ENCODE assay signal across 1 mouse cellular context in genomic region chr3:116542532-116542931, GRCm38 (mm10).
TF ChIP-seq lines count a peak whose summit lies in the region.

No protein-coding gene starts in this region.

TF ChIP-seq in MEL, 35 proteins besides CTCF, POLR2A, EP300 and RAD21:
- TF ChIP-seq RCOR1 (IDR thresholded peaks at IDR 0.05; ENCODE audit: low read depth, low read length) = no peak
- TF ChIP-seq MXI1 (IDR thresholded peaks at IDR 0.05; ENCODE audit: low read depth, low read length) = no peak
- TF ChIP-seq POLR2AphosphoS5 (IDR thresholded peaks at IDR 0.05; ENCODE audit: borderline replicate concordance, low read depth, low read length) = no peak
- TF ChIP-seq MAX (IDR thresholded peaks at IDR 0.05; ENCODE audit: low read length) = no peak
- TF ChIP-seq MEF2A (IDR thresholded peaks at IDR 0.05; ENCODE audit: extremely low read depth, insufficient replicate concordance, low read depth, low read length, poor library complexity, severe bottlenecking) = no peak
- no peak for TF ChIP-seq MAZ (IDR thresholded peaks at IDR 0.05; ENCODE audit: low read depth, low read length)
- TF ChIP-seq USF1 (IDR thresholded peaks at IDR 0.05; ENCODE audit: low read depth, low read length) = no peak
- no peak for TF ChIP-seq GATA1 (IDR thresholded peaks at IDR 0.05; ENCODE audit: low read depth, low read length)
- no peak for TF ChIP-seq SIN3A (IDR thresholded peaks at IDR 0.05; ENCODE audit: low read length)
- no peak for TF ChIP-seq NRF1 (IDR thresholded peaks at IDR 0.05; ENCODE audit: insufficient read depth, low read depth, low read length, poor library complexity, severe bottlenecking)
- TF ChIP-seq ZC3H11A (IDR thresholded peaks at IDR 0.05; ENCODE audit: low read depth, low read length) = no peak
- no peak for TF ChIP-seq MYC (IDR thresholded peaks at IDR 0.05; ENCODE audit: low read depth, low read length)
- no peak for TF ChIP-seq BHLHE40 (IDR thresholded peaks at IDR 0.05; ENCODE audit: borderline replicate concordance, low read depth, low read length)
